Mouse (Mus musculus): ENCODE results near the gene Phf13.
"Not testable (repeated sequence)": the region's sequence is repeated elsewhere in the genome, so short reads cannot be mapped to it uniquely, and the experiment has no call there.

The Phf13 gene

GRCm38 (mm10) chr4:151996173-151996950 is at the start of gene Phf13:
Phf13 (minus strand) TSS chr4:151996258.
- DNase-seq (ENCODE audit: low read depth) = peak; percentile 96

GRCm38 (mm10) chr4:152044609-152045008 is 48.6 kb upstream of the Phf13 start:
- DNase-seq (ENCODE audit: low read depth) = no peak

- DNase-seq (ENCODE audit: low read depth) = no peak
These were observed 47.1 kb upstream of the Phf13 start for GRCm38 (mm10) chr4:152043171-152043570.

- no peak for DNase-seq (ENCODE audit: low read depth)
These were observed 46.0 kb upstream of the Phf13 start for GRCm38 (mm10) chr4:152041924-152042641.

GRCm38 (mm10) chr4:152039831-152040310 is 43.8 kb upstream of the Phf13 start:
- DNase-seq (ENCODE audit: low read depth) = no peak

- DNase-seq (ENCODE audit: low read depth) = peak; percentile 79
These were observed 43.1 kb upstream of the Phf13 start, which contains the start of gene Nol9 for GRCm38 (mm10) chr4:152038985-152039830. Nol9 (plus strand) TSS chr4:152039321.

- no peak for DNase-seq (ENCODE audit: low read depth)
These were observed 42.3 kb upstream of the Phf13 start, which contains the start of gene Tas1r1 for GRCm38 (mm10) chr4:152038225-152038984. Tas1r1 (minus strand) TSS chr4:152038568.

GRCm38 (mm10) chr4:152036464-152036863 is 40.4 kb upstream of the Phf13 start:
- not testable (repeated sequence) for DNase-seq (ENCODE audit: low read depth)

GRCm38 (mm10) chr4:152032922-152033321 is 36.9 kb upstream of the Phf13 start:
- DNase-seq (ENCODE audit: low read depth) = no peak

- no peak for DNase-seq (ENCODE audit: low read depth)
These were observed 33.9 kb upstream of the Phf13 start for GRCm38 (mm10) chr4:152029997-152030396.

- no peak for DNase-seq (ENCODE audit: low read depth)
These were observed 33.0 kb upstream of the Phf13 start for GRCm38 (mm10) chr4:152029087-152029486.

- no peak for DNase-seq (ENCODE audit: low read depth)
These were observed 32.4 kb upstream of the Phf13 start for GRCm38 (mm10) chr4:152028456-152028855.

GRCm38 (mm10) chr4:152027524-152027923 is 31.5 kb upstream of the Phf13 start, which contains the start of gene Zbtb48:
Zbtb48 (minus strand) TSS chr4:152027671.
- peak; percentile 98 for DNase-seq (ENCODE audit: low read depth)

GRCm38 (mm10) chr4:152026751-152027508 is 30.9 kb upstream of the Phf13 start:
- no peak for DNase-seq (ENCODE audit: low read depth)

- no peak for DNase-seq (ENCODE audit: low read depth)
These were observed 28.5 kb upstream of the Phf13 start for GRCm38 (mm10) chr4:152024525-152024924.

- DNase-seq (ENCODE audit: low read depth) = no peak
These were observed 26.4 kb upstream of the Phf13 start for GRCm38 (mm10) chr4:152022506-152022905.

- DNase-seq (ENCODE audit: low read depth) = no peak
These were observed 25.6 kb upstream of the Phf13 start for GRCm38 (mm10) chr4:152021568-152022097.

- no peak for DNase-seq (ENCODE audit: low read depth)
These were observed 24.0 kb upstream of the Phf13 start for GRCm38 (mm10) chr4:152020024-152020423.

- DNase-seq (ENCODE audit: low read depth) = no peak
These were observed 23.0 kb upstream of the Phf13 start for GRCm38 (mm10) chr4:152019073-152019472.

Data from c-Kit-positive CD71-negative TER-119-negative erythroid progenitor cells, embryonic 14.5 days (primary cell).